Mouse (Mus musculus) ES-E14 (cell line): ENCODE results near the gene Tex14. TPM values are rescaled to one million over a fixed set of nuclear protein-coding genes. Genes with fewer than 3 reads are reported as not detected.

Experiments used
- DNase-seq: peaks from one replicate; pipeline ENCODE4 v3.0.0-alpha.2; 2013; ENCODE audit warnings: low read depth, low spot score
- H3K27ac ChIP-seq: 2 replicates; pipeline ENCODE4 v1.5.1; 2012; ENCODE audit warnings: low read depth, mild to moderate bottlenecking, low read length, moderate library complexity, mixed read lengths; ENCODE audit not compliant: poor library complexity, insufficient read depth, severe bottlenecking
- H3K36me3 ChIP-seq: 2 replicates; pipeline ENCODE4 v1.6.1; 2012; ENCODE audit warnings: mild to moderate bottlenecking, low read length, moderate library complexity, mixed read lengths; ENCODE audit not compliant: control insufficient read depth, poor library complexity, insufficient read depth, severe bottlenecking
- H3K4me1 ChIP-seq, 2 experiments: fragments of 150-350 bp in 1 of 2; sonication (generic) in 1 of 2; 2 replicates each; pipeline ENCODE4 v1.6.1; 2012; ENCODE audit warnings: low read length in 2 of 2, mild to moderate bottlenecking in 1 of 2, mixed read lengths in 1 of 2; ENCODE audit not compliant: control insufficient read depth in 2 of 2, insufficient read depth in 2 of 2, poor library complexity in 1 of 2
- H3K4me3 ChIP-seq, 2 experiments: fragments of 150-350 bp in 1 of 2; sonication (generic) in 1 of 2; 2 replicates each; pipeline ENCODE4 v1.5.1; 2012; ENCODE audit warnings: low read length in 2 of 2, low read depth in 1 of 2, mild to moderate bottlenecking in 1 of 2, mixed read lengths in 1 of 2; ENCODE audit not compliant: insufficient read depth in 1 of 2, poor library complexity in 1 of 2, severe bottlenecking in 1 of 2
- H3K9ac ChIP-seq: 2 replicates; pipeline ENCODE4 v1.6.1; 2012; ENCODE audit warnings: low read depth, mild to moderate bottlenecking, low read length, mixed read lengths; ENCODE audit not compliant: poor library complexity, insufficient read depth, severe bottlenecking
- H3K9me3 ChIP-seq: fragments of 150-350 bp; sonication (generic); 2 replicates; pipeline ENCODE4 v1.6.1; 2012; ENCODE audit warnings: low read depth, mild to moderate bottlenecking, low read length; ENCODE audit not compliant: control insufficient read depth, insufficient read depth
- CHD2 ChIP-seq: IDR thresholded peaks from 2 replicates; pipeline ENCODE4 v1.6.1; 2014; ENCODE audit warnings: mild to moderate bottlenecking, low read depth, low read length, inconsistent platforms
- HCFC1 ChIP-seq: IDR thresholded peaks from 2 replicates; pipeline ENCODE4 v1.6.1; 2012; ENCODE audit warnings: low read length, inconsistent platforms, borderline replicate concordance; ENCODE audit not compliant: insufficient read depth
- MAFK ChIP-seq: IDR thresholded peaks from 2 replicates; pipeline ENCODE4 v1.6.1; 2014; ENCODE audit warnings: mild to moderate bottlenecking, low read depth, low read length, inconsistent platforms; ENCODE audit not compliant: insufficient read depth
- ZC3H11A ChIP-seq: IDR thresholded peaks from 2 replicates; pipeline ENCODE4 v1.6.1; 2012; ENCODE audit warnings: low read depth, mild to moderate bottlenecking, inconsistent platforms, low read length, borderline replicate concordance
- ZNF384 ChIP-seq: IDR thresholded peaks from 2 replicates; pipeline ENCODE4 v1.6.1; 2012; ENCODE audit warnings: low read depth, low read length, inconsistent platforms
- in situ Hi-C, 2 experiments: fragments of 600-800 bp; cut with MboI; formaldehyde crosslinking; loops; one replicate each; pipeline ENCODE4 v1.15.1; 2025; ENCODE audit warnings: low sequenced_read_pairs in 2 of 2, inconsistent platforms in 1 of 2; ENCODE audit not compliant: unreplicated experiment in 2 of 2
- total RNA-seq: library from RNA; depleted of rRNA; stranded (reverse); fragments of 300-350 nt; gene quantifications from 2 replicates; pipeline ENCODE4 v1.2.3, GENCODE M21; 2012

The Tex14 gene
- total RNA-seq, 1 experiment = 11.4 TPM

- Histone ChIP-seq H3K4me3 (no peak overlapping the region), H3K36me3 (no peaks in the 10 kb centered on the region), H3K9me3 (no peaks in the 10 kb centered on the region), H3K27ac (no peak overlapping the region), H3K9ac (no peak overlapping the region), H3K4me1 (peaks cover 5 to 14% of the 10 kb centered on the region in 2 experiments; a peak in 3 of 4 replicates)
- TF ChIP-seq CHD2 = no peak
- no peak for TF ChIP-seq MAFK
- TF ChIP-seq HCFC1 = no peak
- TF ChIP-seq ZC3H11A = no peak
- TF ChIP-seq ZNF384 = no peak
- in situ Hi-C loops = no loop called here
- DNase-seq = no peak
Measured at GRCm38 (mm10) chr11:87573751-87574150, 168.9 kb downstream of the Tex14 start.

GRCm38 (mm10) chr11:87574520-87575180, 169.8 kb downstream of the Tex14 start:
- TF ChIP-seq ZNF384 (no peak), MAFK (no peak), ZC3H11A (no peak), CHD2 (no peak), HCFC1 (no peak)
- DNase-seq = no peak
- H3K9ac ChIP-seq = no peak overlapping the region
- H3K9me3 ChIP-seq = no peaks in the 10 kb centered on the region
- H3K4me3 ChIP-seq = no peak overlapping the region
- peaks cover 7 to 18% of the 10 kb centered on the region in 2 experiments; a peak in 3 of 4 replicates for H3K4me1 ChIP-seq
- in situ Hi-C loops = no loop called here
- H3K27ac ChIP-seq = no peak overlapping the region
- H3K36me3 ChIP-seq = no peaks in the 10 kb centered on the region

GRCm38 (mm10) chr11:87577601-87578248, 172.9 kb downstream of the Tex14 start:
- Histone ChIP-seq H3K9ac (no peak overlapping the region), H3K4me1 (peaks cover 5 to 18% of the 10 kb centered on the region in 2 experiments; a peak in 2 of 4 replicates), H3K4me3 (peak overlapping the region; percentile 27 to 72; a peak in 2 of 4 replicates), H3K27ac (no peak overlapping the region), H3K9me3 (no peaks in the 10 kb centered on the region), H3K36me3 (no peaks in the 10 kb centered on the region)
- DNase-seq = no peak
- in situ Hi-C loops = no loop called here
- TF ChIP-seq MAFK = no peak
- TF ChIP-seq ZNF384 = no peak
- no peak for TF ChIP-seq HCFC1
- TF ChIP-seq ZC3H11A = no peak
- TF ChIP-seq CHD2 = no peak

- no peak for DNase-seq
- Histone ChIP-seq H3K4me1 (peaks cover 5 to 16% of the 10 kb centered on the region in 2 experiments; a peak in 2 of 4 replicates), H3K9ac (0 out of 2 replicates have a peak overlapping the region, but pooled peaks have one; percentile 8), H3K9me3 (no peaks in the 10 kb centered on the region), H3K36me3 (no peaks in the 10 kb centered on the region), H3K4me3 (peak overlapping the region; percentile 60 to 72), H3K27ac (no peak overlapping the region)
- in situ Hi-C loops = no loop called here
- TF ChIP-seq ZC3H11A (no peak), HCFC1 (no peak), ZNF384 (no peak), CHD2 (no peak), MAFK (no peak)
Measured at GRCm38 (mm10) chr11:87578249-87578962, 173.5 kb downstream of the Tex14 start.
